Mouse (Mus musculus) embryonic fibroblast, embryonic 13.5 days (primary cell): ENCODE measurements around the gene Neurl1b. TPM values are rescaled to one million over a fixed set of nuclear protein-coding genes. Genes with fewer than 3 reads are reported as not detected.

Experiments used
- H3K27ac ChIP-seq: 2 replicates; pipeline ENCODE4 v1.5.1; 2012; ENCODE audit warnings: low read length, control low read depth, inconsistent platforms; ENCODE audit not compliant: insufficient read depth
- H3K4me1 ChIP-seq: 2 replicates; pipeline ENCODE4 v1.6.1; 2011; ENCODE audit warnings: low read length; ENCODE audit not compliant: control insufficient read depth, insufficient read depth
- H3K4me3 ChIP-seq: 2 replicates; pipeline ENCODE4 v1.5.1; 2011; ENCODE audit warnings: mild to moderate bottlenecking, control low read depth, low read length; ENCODE audit not compliant: insufficient read depth
- CTCF ChIP-seq: IDR thresholded peaks from 2 replicates; pipeline ENCODE4 v1.5.1; 2011; ENCODE audit warnings: mild to moderate bottlenecking, control low read depth, low read length, moderate library complexity, borderline replicate concordance; ENCODE audit not compliant: insufficient read depth
- POLR2A ChIP-seq: IDR thresholded peaks from 2 replicates; pipeline ENCODE4 v1.6.1; 2011; ENCODE audit warnings: low read depth, mild to moderate bottlenecking, control low read depth, low read length, moderate library complexity
- polyA plus RNA-seq: library from polyadenylated mRNA; stranded (reverse); fragments of >200 nt; gene quantifications from 2 replicates; pipeline ENCODE4 v1.2.4, GENCODE M21; 2011; ENCODE audit warnings: low read depth; ENCODE audit not compliant: missing spikeins, insufficient read length

Neurl1b gene
- polyA plus RNA-seq, 1 experiment, result 2.4 TPM

GRCm38 (mm10) chr17:26381613-26382012 is 33.0 kb upstream of the Neurl1b start:
- no peak for TF ChIP-seq CTCF
- TF ChIP-seq POLR2A, result no peak
- Histone ChIP-seq H3K4me3 (no peak overlapping the region), H3K4me1 (no peaks in the 10 kb centered on the region), H3K27ac (no peak overlapping the region)

DNA sequence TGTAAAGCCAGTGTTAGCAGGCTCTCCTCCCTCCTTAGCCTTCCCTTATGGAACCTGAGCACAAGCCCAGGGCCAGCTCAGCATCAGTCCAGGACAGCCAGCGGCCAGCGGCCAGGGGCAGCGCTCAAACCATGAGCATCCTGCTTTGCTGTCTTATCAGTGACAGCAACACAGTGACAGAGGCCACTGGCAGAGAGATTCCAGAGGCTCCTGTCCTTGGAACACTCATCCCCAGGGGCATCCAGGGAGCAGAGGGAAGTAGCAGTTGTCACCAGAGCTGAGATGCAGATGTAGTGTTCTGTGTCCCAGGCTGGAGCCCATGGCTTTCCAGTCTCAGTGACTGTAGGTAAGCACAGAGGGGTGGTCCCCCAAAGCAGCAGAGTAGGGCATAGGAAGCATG is 32.5 kb upstream of the Neurl1b start:
- Histone ChIP-seq H3K4me1 (no peaks in the 10 kb centered on the region), H3K27ac (no peak overlapping the region), H3K4me3 (no peak overlapping the region)
- no peak for TF ChIP-seq CTCF
- no peak for TF ChIP-seq POLR2A

- H3K4me1 ChIP-seq, result no peaks in the 10 kb centered on the region
- no peak overlapping the region for H3K27ac ChIP-seq
- TF ChIP-seq CTCF (no peak), POLR2A (no peak)
- H3K4me3 ChIP-seq, result no peak overlapping the region
Observed at GRCm38 (mm10) chr17:26382687-26383086, 31.9 kb upstream of the Neurl1b start.

DNA sequence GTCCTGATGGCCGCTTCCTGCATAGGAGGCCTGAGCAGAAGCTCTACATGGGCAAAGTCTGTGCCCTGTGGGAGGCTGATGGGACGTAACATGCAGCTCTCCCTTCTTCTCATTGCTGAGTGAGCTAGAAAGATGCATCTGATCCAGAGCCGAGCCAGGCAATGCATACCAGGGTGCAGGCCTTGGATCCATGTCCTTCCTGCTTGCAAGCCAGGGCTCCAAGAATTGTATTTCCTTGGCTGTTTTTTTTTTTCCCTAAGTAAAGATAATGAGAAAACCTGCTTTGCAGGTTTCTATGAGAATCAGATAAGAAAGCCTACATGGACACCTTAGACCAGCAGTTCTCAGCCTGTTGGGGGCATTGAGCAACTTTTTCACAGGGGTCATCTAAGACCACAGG is 30.5 kb upstream of the Neurl1b start:
- Histone ChIP-seq H3K4me3 (no peak overlapping the region), H3K4me1 (no peaks in the 10 kb centered on the region), H3K27ac (no peak overlapping the region)
- TF ChIP-seq CTCF, result no peak
- no peak for TF ChIP-seq POLR2A

- Histone ChIP-seq H3K4me3 (no peak overlapping the region), H3K27ac (no peak overlapping the region), H3K4me1 (no peaks in the 10 kb centered on the region)
- TF ChIP-seq POLR2A, result no peak
- TF ChIP-seq CTCF, result no peak
Observed at GRCm38 (mm10) chr17:26385252-26386130, 29.1 kb upstream of the Neurl1b start.

DNA sequence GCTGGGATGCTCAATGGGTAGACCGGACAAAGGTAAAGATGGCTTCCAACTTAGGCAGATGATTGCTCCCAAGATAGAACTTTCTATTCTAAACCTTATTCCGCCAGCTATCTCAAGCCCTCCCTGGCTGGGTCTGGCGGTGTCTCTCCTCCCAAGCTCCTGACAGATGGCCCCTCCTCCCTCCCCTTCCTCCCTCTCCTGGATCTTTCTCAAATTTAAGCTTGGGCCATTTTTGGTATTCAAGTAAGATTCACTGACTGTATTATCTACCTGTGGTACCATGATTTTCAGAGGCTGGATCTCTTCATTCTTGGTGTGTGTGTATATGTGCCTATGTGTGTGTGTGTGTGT is 28.5 kb upstream of the Neurl1b start:
- TF ChIP-seq CTCF (no peak), POLR2A (no peak)
- Histone ChIP-seq H3K4me3 (no peak overlapping the region), H3K4me1 (no peaks in the 10 kb centered on the region), H3K27ac (no peak overlapping the region)

- no peak overlapping the region for H3K27ac ChIP-seq
- TF ChIP-seq POLR2A (no peak), CTCF (no peak)
- H3K4me1 ChIP-seq, result no peaks in the 10 kb centered on the region
- no peak overlapping the region for H3K4me3 ChIP-seq
Observed at GRCm38 (mm10) chr17:26388106-26388505, 26.5 kb upstream of the Neurl1b start.

- no peak for TF ChIP-seq POLR2A
- Histone ChIP-seq H3K27ac (no peak overlapping the region), H3K4me3 (no peak overlapping the region), H3K4me1 (no peaks in the 10 kb centered on the region)
Observed at GRCm38 (mm10) chr17:26389241-26389640, 25.4 kb upstream of the Neurl1b start.

DNA sequence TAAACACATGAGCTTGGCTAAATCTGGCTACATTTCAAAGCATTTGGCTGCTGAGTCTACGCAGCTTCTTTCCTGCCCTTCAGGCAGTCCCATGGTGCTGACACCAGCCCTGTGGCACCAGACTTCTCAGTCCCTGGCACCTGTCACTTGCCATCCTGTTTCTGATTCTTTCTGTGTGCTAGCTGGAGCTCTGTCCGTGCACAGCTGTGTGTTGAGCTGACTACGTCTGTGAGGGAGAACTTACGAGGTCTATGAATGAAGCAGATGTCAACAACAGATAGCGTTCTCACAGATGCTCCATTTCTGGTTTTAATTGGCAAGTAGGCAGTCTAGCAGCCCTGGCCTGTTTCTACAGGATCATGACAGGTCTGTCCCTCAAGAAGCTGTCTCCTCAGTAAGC is 24.0 kb upstream of the Neurl1b start:
- no peaks in the 10 kb centered on the region for H3K4me1 ChIP-seq
- TF ChIP-seq POLR2A (no peak), CTCF (no peak)
- no peak overlapping the region for H3K27ac ChIP-seq
- H3K4me3 ChIP-seq, result no peak overlapping the region

DNA sequence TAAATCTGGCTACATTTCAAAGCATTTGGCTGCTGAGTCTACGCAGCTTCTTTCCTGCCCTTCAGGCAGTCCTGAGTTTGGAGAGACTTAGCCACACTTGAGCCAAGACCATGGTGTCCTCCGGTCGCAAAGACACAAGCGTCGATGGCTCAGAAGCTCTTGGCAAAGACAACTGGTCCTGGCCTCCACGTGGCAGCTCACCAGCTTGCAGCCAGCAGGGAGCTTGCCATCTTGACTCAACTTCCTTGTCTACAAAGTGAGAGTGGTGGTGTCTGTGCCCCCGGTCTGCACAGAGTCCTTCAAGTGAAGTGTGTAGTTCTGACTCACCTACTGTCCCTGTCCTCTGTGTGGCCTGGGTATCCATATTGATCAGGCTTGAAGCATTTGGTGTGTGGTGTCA is 22.3 kb upstream of the Neurl1b start:
- H3K27ac ChIP-seq, result no peak overlapping the region
- no peak overlapping the region for H3K4me3 ChIP-seq
- TF ChIP-seq CTCF (no peak), POLR2A (no peak)
- no peaks in the 10 kb centered on the region for H3K4me1 ChIP-seq

DNA sequence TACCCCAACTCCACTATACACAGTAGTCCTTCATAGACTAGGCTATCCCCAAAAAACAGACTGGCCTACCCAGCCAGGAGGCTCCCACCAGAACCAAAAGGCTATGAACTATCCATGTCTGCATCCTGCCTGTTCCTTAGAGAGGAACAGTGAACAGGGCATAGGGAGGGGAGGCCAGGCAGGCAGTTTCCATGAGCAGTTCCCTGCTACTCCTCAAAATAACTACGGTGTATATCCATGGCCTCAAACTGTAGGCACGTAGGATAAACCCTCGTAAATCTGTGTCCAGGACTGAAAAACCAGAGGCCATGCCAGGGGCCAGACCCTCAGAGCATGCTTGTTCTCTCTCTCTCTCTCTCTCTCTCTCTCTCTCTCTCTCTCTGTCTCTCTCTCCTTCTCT is 17.9 kb upstream of the Neurl1b start:
- no peak overlapping the region for H3K4me3 ChIP-seq
- no peak overlapping the region for H3K27ac ChIP-seq
- no peaks in the 10 kb centered on the region for H3K4me1 ChIP-seq
- no peak for TF ChIP-seq CTCF
- TF ChIP-seq POLR2A, result no peak
